ENCODE assay signal across 8 mouse cellular contexts in the genomic region with DNA sequence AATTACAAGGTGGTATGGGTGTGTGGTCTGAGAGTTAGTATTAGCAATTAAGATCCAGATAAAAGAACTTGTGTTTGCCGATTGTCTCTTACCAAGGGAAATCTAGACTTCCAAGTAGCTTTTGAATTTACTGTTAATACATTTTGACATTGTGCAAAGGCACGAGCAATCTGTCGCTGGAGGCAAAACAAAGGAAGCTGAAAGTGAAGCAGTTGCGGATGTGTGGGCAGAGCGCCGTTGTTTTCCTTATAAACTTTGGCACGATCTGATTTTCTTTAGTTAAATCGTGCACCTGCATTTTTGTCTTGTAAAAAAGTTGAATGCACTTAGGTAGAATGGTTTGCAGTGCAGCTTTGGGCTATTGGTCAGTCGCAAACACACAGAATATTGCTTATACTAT. TPM values are rescaled to one million over a fixed set of nuclear protein-coding genes. Genes with fewer than 3 reads are reported as not detected.
A peak's percentile ranks its signal among the peaks of the same experiment; 100 is the strongest.
DNase-seq lines count a peak whose midpoint lies in the region; ATAC-seq and TF ChIP-seq lines count a peak whose summit lies in the region.

No protein-coding gene starts in this region.

- H3K4me3 ChIP-seq in heart, embryonic 16.5 days (ENCODE audit: low read length) = peak overlapping the region; percentile 82
- peak overlapping the region; percentile 83 for H3K4me3 ChIP-seq in ES-Bruce4 (ENCODE audit: low read depth, low read length)
- H3K4me3 ChIP-seq in forebrain, postnatal 0 days (ENCODE audit: low read depth, low read length) = peak overlapping the region; percentile 61

- H3K36me3 ChIP-seq in heart, embryonic 16.5 days (ENCODE audit: control insufficient read depth, insufficient read depth) = no peaks in the 10 kb centered on the region; the same call in 1 of the 2 replicates
- H3K36me3 ChIP-seq in ES-Bruce4 (ENCODE audit: control insufficient read depth, insufficient read depth, low read length, poor library complexity, severe bottlenecking) = no peaks in the 10 kb centered on the region
- H3K36me3 ChIP-seq in forebrain, postnatal 0 days (ENCODE audit: insufficient read depth) = peaks cover 26% of the 10 kb centered on the region

- H3K27ac ChIP-seq in heart, embryonic 16.5 days (ENCODE audit: low read length) = peak overlapping the region; percentile 97
- no peak overlapping the region for H3K27ac ChIP-seq in ES-Bruce4 (ENCODE audit: insufficient read depth, low read length)
- H3K27ac ChIP-seq in forebrain, postnatal 0 days (ENCODE audit: low read depth, low read length) = peak overlapping the region; percentile 96

- no peaks in the 10 kb centered on the region for H3K9me3 ChIP-seq in heart, embryonic 16.5 days (replicated peaks; ENCODE audit: control insufficient read depth, low read length)
- no peaks in the 10 kb centered on the region for H3K9me3 ChIP-seq in ES-Bruce4 (replicated peaks; ENCODE audit: control insufficient read depth, insufficient read depth, low read length, poor library complexity, severe bottlenecking)
- no peaks in the 10 kb centered on the region for H3K9me3 ChIP-seq in forebrain, postnatal 0 days (ENCODE audit: low read length)

- no peak for ATAC-seq in heart, embryonic 16.5 days (replicated peaks; ENCODE audit: extremely low read depth, insufficient read depth, low FRiP score)
- ATAC-seq in forebrain, postnatal 0 days = peak; percentile 23; the same call in 1 of the 2 replicates
- ATAC-seq in megakaryocyte, adult 5-6 weeks (ENCODE audit: poor library complexity, severe bottlenecking) = peak; percentile 13; the same call in 1 of the 2 replicates

- H3K9ac ChIP-seq in heart, embryonic 16.5 days (ENCODE audit: low read length) = peak overlapping the region; percentile 96
- H3K9ac ChIP-seq in ES-Bruce4 (ENCODE audit: low read depth, poor library complexity, severe bottlenecking) = peak overlapping the region; percentile 85
- H3K9ac ChIP-seq in forebrain, postnatal 0 days = peak overlapping the region; percentile 88

- TF ChIP-seq CTCF in ES-Bruce4 (IDR thresholded peaks at IDR 0.05; ENCODE audit: low read depth, low read length) = no peak
- TF ChIP-seq CTCF in forebrain, postnatal 0 days (IDR thresholded peaks at IDR 0.05; ENCODE audit: low read depth) = no peak

- H3K4me1 ChIP-seq in heart, embryonic 16.5 days (ENCODE audit: control insufficient read depth, insufficient read depth, low read length) = peaks cover 41% of the 10 kb centered on the region
- no peaks in the 10 kb centered on the region for H3K4me1 ChIP-seq in ES-Bruce4 (ENCODE audit: control insufficient read depth, insufficient read depth, low read length)
- H3K4me1 ChIP-seq in forebrain, postnatal 0 days (ENCODE audit: insufficient read depth) = peaks cover 5% of the 10 kb centered on the region; the same call in 1 of the 2 replicates

- DNase-seq in heart, adult 18-20 months = no peak
- no peak for DNase-seq in forebrain, postnatal 0 days
- DNase-seq in frontal cortex, postnatal 36 days (ENCODE audit: low spot score in 2 of 2) = no peak
- DNase-seq in cerebellum, postnatal 36 days = no peak
- no peak for DNase-seq in natural killer cell, adult 2 months (ENCODE audit: low spot score in 2 of 2)

- 33% methylated on average over 9 of the region's 9 CpGs for WGBS in heart, embryonic 16.5 days
- 29% methylated on average over 9 of the region's 9 CpGs for WGBS in forebrain, postnatal 0 days

- TF ChIP-seq POLR2A in ES-Bruce4 (IDR thresholded peaks at IDR 0.05; ENCODE audit: insufficient read depth, low read length) = no peak

- H3K4me2 ChIP-seq in heart, embryonic 16.5 days (ENCODE audit: low read depth, low read length) = peak overlapping the region; percentile 85
- peak overlapping the region; percentile 58 for H3K4me2 ChIP-seq in forebrain, postnatal 0 days (ENCODE audit: low read depth)

- TF ChIP-seq EP300 in ES-Bruce4 (IDR thresholded peaks at IDR 0.05; ENCODE audit: insufficient read depth, low read depth, low read length) = no peak

- H3K27me3 ChIP-seq in heart, embryonic 16.5 days (ENCODE audit: control insufficient read depth, insufficient read depth, low read length) = peaks cover 7% of the 10 kb centered on the region; the same call in 1 of the 2 replicates
- no peaks in the 10 kb centered on the region for H3K27me3 ChIP-seq in ES-Bruce4 (ENCODE audit: control insufficient read depth, insufficient read depth, low read length, poor library complexity, severe bottlenecking)
- no peaks in the 10 kb centered on the region for H3K27me3 ChIP-seq in forebrain, postnatal 0 days (ENCODE audit: insufficient read depth, low read length)

RNA-seq across cellular contexts. Expression of a gene that starts 40.6 kb away (rescaled TPM):
- 19.3 and 21.5 TPM in 2 replicates for polyA plus RNA-seq in heart, embryonic 16.5 days (2015; fragmentation: Nextera tagmentation; extraction: Ambion mirVana)
- 1 to 10 TPM; 3.8 to 4.4 TPM for total RNA-seq in heart, adult 18-20 months (2021)
- 4.2 and 5.4 TPM in 2 replicates for polyA plus RNA-seq in ES-Bruce4 (2011; ENCODE audit: insufficient read depth, insufficient read length, low read depth, missing spikeins)
- 107 and 113 TPM in 2 replicates for total RNA-seq in forebrain, postnatal 0 days (2014; rRNA removed)
- 66.1 and 66.6 TPM in 2 replicates for polyA plus RNA-seq in forebrain, postnatal 0 days (2015; fragmentation: Nextera tagmentation; extraction: Ambion mirVana)
- not detected in 2 replicates for total RNA-seq in megakaryocyte, adult 5-6 weeks (2015)
- 0.04 TPM in 2 replicates for total RNA-seq in megakaryocyte, adult 5-6 weeks (2017)

Comparison
In these comparisons a context has a peak if more than half of its experiments do, and no peak if none do; other contexts are left out.
1. RNA of a gene that starts 40.6 kb away (total RNA-seq): 107 to 113 TPM in forebrain, postnatal 0 days; 3.8 to 4.4 TPM in heart, adult 18-20 months and 0.04 TPM in megakaryocyte, adult 5-6 weeks; every median in the first group is over 10 times any median in the second.
2. Peak in every context shown above with its lines, with median percentiles within 50 percentile points of each other: H3K4me3 ChIP-seq and H3K9ac ChIP-seq.